Mouse (Mus musculus) testis, adult 2 months (tissue): ENCODE measurements around the gene Ms4a7. TPM values are rescaled to one million over a fixed set of nuclear protein-coding genes. Genes with fewer than 3 reads are reported as not detected.
"Not testable (repeated sequence)": the region's sequence is repeated elsewhere in the genome, so short reads cannot be mapped to it uniquely, and the experiment has no call there.

Experiments
- H3K27ac ChIP-seq: fragments of 200-500 bp; 2 replicates; pipeline ENCODE4 v1.5.1; 2012; ENCODE audit warnings: low read depth, low read length; ENCODE audit not compliant: control insufficient read depth, insufficient read depth
- H3K27me3 ChIP-seq: fragments of 200-500 bp; 2 replicates; pipeline ENCODE4 v1.6.1; 2012; ENCODE audit warnings: mild to moderate bottlenecking, low read length, moderate library complexity; ENCODE audit not compliant: control insufficient read depth, insufficient read depth
- H3K36me3 ChIP-seq: fragments of 200-500 bp; 2 replicates; pipeline ENCODE4 v1.6.1; 2012; ENCODE audit warnings: mild to moderate bottlenecking, low read length; ENCODE audit not compliant: control insufficient read depth, insufficient read depth
- H3K4me1 ChIP-seq: fragments of 200-500 bp; 2 replicates; pipeline ENCODE4 v1.6.1; 2012; ENCODE audit warnings: low read length; ENCODE audit not compliant: control insufficient read depth, insufficient read depth
- H3K4me3 ChIP-seq: fragments of 200-500 bp; 2 replicates; pipeline ENCODE4 v1.5.1; 2012; ENCODE audit warnings: low read depth, mild to moderate bottlenecking, low read length, moderate library complexity, mixed read lengths; ENCODE audit not compliant: control insufficient read depth
- CTCF ChIP-seq: fragments of 200-500 bp; IDR thresholded peaks from 2 replicates; pipeline ENCODE4 v1.5.1; 2012; ENCODE audit warnings: low read depth, mild to moderate bottlenecking, inconsistent platforms, low read length, moderate library complexity; ENCODE audit not compliant: control insufficient read depth, insufficient read depth, insufficient replicate concordance
- POLR2A ChIP-seq: fragments of 200-500 bp; IDR thresholded peaks from 2 replicates; pipeline ENCODE4 v1.6.1; 2012; ENCODE audit warnings: low read depth, mild to moderate bottlenecking, inconsistent platforms, low read length, moderate library complexity; ENCODE audit not compliant: control insufficient read depth
- polyA plus RNA-seq: library from polyadenylated mRNA; depleted of rRNA; stranded (reverse); fragments of >200 nt; gene quantifications from 2 replicates; pipeline ENCODE4 v1.2.3, GENCODE M21; 2012; rRNA removed

The Ms4a7 gene
- polyA plus RNA-seq, 1 experiment: 0.69 TPM

- Histone ChIP-seq H3K27me3 (no peaks in the 10 kb centered on the region), H3K4me1 (no peaks in the 10 kb centered on the region), H3K36me3 (no peaks in the 10 kb centered on the region), H3K4me3 (no peak overlapping the region), H3K27ac (no peak overlapping the region)
- TF ChIP-seq CTCF (no peak), POLR2A (no peak)
Measured at GRCm38 (mm10) chr19:11308888-11309287, 27.1 kb downstream of the Ms4a7 start.

GRCm38 (mm10) chr19:11299529-11299928 is 36.4 kb downstream of the Ms4a7 start:
- H3K4me3 ChIP-seq: not testable (repeated sequence)

GRCm38 (mm10) chr19:11298939-11299338 is 37.0 kb downstream of the Ms4a7 start:
- no peaks in the 10 kb centered on the region for H3K36me3 ChIP-seq
- H3K27ac ChIP-seq: no peak overlapping the region
- no peaks in the 10 kb centered on the region for H3K27me3 ChIP-seq
- no peaks in the 10 kb centered on the region for H3K4me1 ChIP-seq
- no peak overlapping the region for H3K4me3 ChIP-seq
- TF ChIP-seq CTCF (no peak), POLR2A (no peak)

More at GRCm38 (mm10) chr19:11299529-11299928, 36.4 kb downstream of the Ms4a7 start:
- H3K4me1 ChIP-seq, H3K27ac ChIP-seq, H3K27me3 ChIP-seq, H3K36me3 ChIP-seq: not testable (repeated sequence)

- not testable (repeated sequence) for H3K27me3 ChIP-seq, H3K4me3 ChIP-seq, H3K27ac ChIP-seq, H3K36me3 ChIP-seq, H3K4me1 ChIP-seq
Measured at GRCm38 (mm10) chr19:11293616-11294015, 42.3 kb downstream of the Ms4a7 start.

GRCm38 (mm10) chr19:11292990-11293389 is 43.0 kb downstream of the Ms4a7 start:
- H3K36me3 ChIP-seq: no peaks in the 10 kb centered on the region
- no peaks in the 10 kb centered on the region for H3K4me1 ChIP-seq
- no peak overlapping the region for H3K27ac ChIP-seq
- TF ChIP-seq POLR2A (no peak), CTCF (no peak)
- no peaks in the 10 kb centered on the region for H3K27me3 ChIP-seq
- H3K4me3 ChIP-seq: peak overlapping the region; percentile 23

- Histone ChIP-seq H3K27me3 (no peaks in the 10 kb centered on the region), H3K4me3 (no peak within 1 kb of the TSS; the same call in 1 of the 2 replicates), H3K36me3 (no peaks in the 10 kb centered on the region), H3K27ac (no peak within 1 kb of the TSS), H3K4me1 (no peaks in the 10 kb centered on the region)
- no peak for TF ChIP-seq CTCF
- TF ChIP-seq POLR2A: no peak
Measured at GRCm38 (mm10) chr19:11283773-11284172, 52.2 kb downstream of the Ms4a7 start, which contains the start of gene Ms4a5. Gene Ms4a5, minus strand, starts transcription at chr19:11283873.

- no peak overlapping the region for H3K27ac ChIP-seq
- no peaks in the 10 kb centered on the region for H3K27me3 ChIP-seq
- TF ChIP-seq CTCF (no peak), POLR2A (no peak)
- H3K4me1 ChIP-seq: no peaks in the 10 kb centered on the region
- no peaks in the 10 kb centered on the region for H3K36me3 ChIP-seq
- H3K4me3 ChIP-seq: no peak overlapping the region
Measured at GRCm38 (mm10) chr19:11280223-11280622, 55.7 kb downstream of the Ms4a7 start.

GRCm38 (mm10) chr19:11276431-11276830 is 59.5 kb downstream of the Ms4a7 start:
- H3K4me3 ChIP-seq: no peak overlapping the region
- H3K27me3 ChIP-seq: no peaks in the 10 kb centered on the region
- H3K36me3 ChIP-seq: no peaks in the 10 kb centered on the region
- H3K27ac ChIP-seq: no peak overlapping the region
- TF ChIP-seq POLR2A (no peak), CTCF (no peak)
- no peaks in the 10 kb centered on the region for H3K4me1 ChIP-seq

Other genes with a start within 250 kb of the Ms4a7 start
- gene 1700017D01Rik, start 205.3 kb downstream of the Ms4a7 start, polyA plus RNA-seq: 408 and 421 TPM in 2 replicates
- gene 1700025F22Rik, start 170.8 kb downstream of the Ms4a7 start, polyA plus RNA-seq: 57.2 and 77.8 TPM in 2 replicates
- 103 and 113 TPM in 2 replicates for gene Ms4a13, start 139.4 kb downstream of the Ms4a7 start, polyA plus RNA-seq
- not detected in 2 replicates for gene Ms4a12, start 103.7 kb downstream of the Ms4a7 start, polyA plus RNA-seq
- gene Ms4a1, start 69.9 kb downstream of the Ms4a7 start, polyA plus RNA-seq: 0.05 and 0.09 TPM in 2 replicates
- 130 and 181 TPM in 2 replicates for gene Ms4a5, start 52.3 kb downstream of the Ms4a7 start, polyA plus RNA-seq
- 142 and 184 TPM in 2 replicates for gene Ms4a14, start 21.7 kb downstream of the Ms4a7 start, polyA plus RNA-seq
- 0.48 TPM in 1 of 2 replicates, not detected in the other for gene Ms4a4a, start 39.4 kb upstream of the Ms4a7 start, polyA plus RNA-seq
- gene Ms4a4c, start 68.6 kb upstream of the Ms4a7 start, polyA plus RNA-seq: 0.26 TPM in 1 of 2 replicates, not detected in the other
- gene Ms4a4b, start 107.4 kb upstream of the Ms4a7 start, polyA plus RNA-seq: 1.9 TPM in 2 replicates
- 1.1 and 2.3 TPM in 2 replicates for gene Ms4a6c, start 133.2 kb upstream of the Ms4a7 start, polyA plus RNA-seq
- gene Gm8369, start 149.8 kb upstream of the Ms4a7 start, polyA plus RNA-seq: 1.9 and 3.8 TPM in 2 replicates
- gene Ms4a6b, start 180.4 kb upstream of the Ms4a7 start, polyA plus RNA-seq: 1.2 and 1.6 TPM in 2 replicates
- gene Ms4a4d, start 200.7 kb upstream of the Ms4a7 start, polyA plus RNA-seq: 1.8 and 2.3 TPM in 2 replicates